Mouse (Mus musculus) embryonic facial prominence, embryonic 10.5 days (tissue): ENCODE results near the gene Rufy1. TPM values are rescaled to one million over a fixed set of nuclear protein-coding genes. Genes with fewer than 3 reads are reported as not detected.

Source experiments
- DNase-seq: peaks from one replicate; pipeline ENCODE4 v3.0.0-alpha.2; 2017; ENCODE audit warnings: low spot score
- H3K27ac ChIP-seq: fragments of 300-500 bp; sonication (generic); replicated peaks from 2 replicates; pipeline ENCODE4 v1.5.1; 2016; ENCODE audit warnings: mild to moderate bottlenecking
- H3K27me3 ChIP-seq: fragments of 300-500 bp; sonication (generic); replicated peaks from 2 replicates; pipeline ENCODE4 v1.6.1; 2016; ENCODE audit warnings: low read depth, mild to moderate bottlenecking; ENCODE audit not compliant: poor library complexity, severe bottlenecking
- H3K36me3 ChIP-seq: fragments of 300-500 bp; sonication (generic); replicated peaks from 2 replicates; pipeline ENCODE4 v1.6.1; 2016; ENCODE audit warnings: mild to moderate bottlenecking, moderate library complexity
- H3K4me1 ChIP-seq: fragments of 300-500 bp; sonication (generic); 2 replicates; pipeline ENCODE4 v1.6.1; 2016
- H3K4me3 ChIP-seq: fragments of 300-500 bp; sonication (generic); 2 replicates; pipeline ENCODE4 v1.5.1; 2016; ENCODE audit warnings: mild to moderate bottlenecking, moderate library complexity
- H3K9me3 ChIP-seq: fragments of 300-500 bp; sonication (generic); 2 replicates; pipeline ENCODE4 v1.6.1; 2016; ENCODE audit warnings: mild to moderate bottlenecking
- WGBS: fragments of 180-500 bp; shearing (Covaris S2); methylation state at CpG from one replicate; pipeline ENCODE4 v1.1.7; 2016; 5-methylcytosine and 5-hydroxymethylcytosine counted together
- polyA plus RNA-seq: library from polyadenylated mRNA; unstranded; fragments of >200 nt; fragmentation: Nextera tagmentation; extraction: Ambion mirVana; gene quantifications from 2 replicates; pipeline ENCODE4 v1.2.1, GENCODE M21; 2016

The Rufy1 gene
- 21.8 and 27.0 TPM in 2 replicates for polyA plus RNA-seq

DNA sequence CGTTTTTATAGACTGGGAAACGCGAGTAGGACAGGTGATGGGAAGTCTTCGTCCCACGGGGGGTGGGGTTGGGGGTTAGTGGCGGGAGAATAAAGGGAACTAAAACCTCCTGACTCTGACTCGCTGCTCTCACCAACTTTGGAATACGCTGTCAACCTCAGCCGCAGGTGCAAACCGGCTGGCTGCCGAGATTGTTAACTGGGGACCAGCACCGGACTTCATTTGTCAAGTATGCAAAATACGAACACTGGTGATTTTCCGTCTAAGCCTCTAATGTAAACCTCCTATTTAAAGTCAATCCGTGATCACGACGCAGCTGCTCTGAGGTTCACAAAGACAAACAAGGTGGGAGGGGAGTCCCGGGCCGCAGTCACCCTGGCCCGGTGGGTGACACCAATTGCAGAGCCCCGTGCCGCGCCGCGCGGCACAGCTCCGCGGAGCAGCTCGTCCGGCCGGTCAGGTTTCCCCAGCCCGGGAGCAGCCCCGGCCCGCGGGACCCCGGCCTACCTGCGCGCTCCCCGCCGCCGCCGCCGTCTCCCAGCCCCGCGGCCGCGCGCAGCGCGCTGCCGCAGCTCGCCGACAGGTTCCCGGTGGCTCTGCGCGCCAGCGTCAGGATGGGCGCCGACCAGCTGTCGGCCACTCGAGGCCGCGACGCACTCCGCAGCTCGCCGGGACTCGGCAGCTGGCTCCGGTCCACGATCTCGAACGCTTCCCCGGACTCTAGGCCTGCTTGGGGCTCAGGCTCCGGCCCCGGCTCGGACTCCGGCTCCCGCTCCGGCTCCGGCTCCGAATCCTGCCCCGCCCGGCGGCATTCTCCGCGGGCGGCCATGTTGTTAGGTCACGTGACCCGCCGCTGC, at the start of gene Rufy1:
Gene Rufy1 (minus strand): TSS at position 849 of the 857 bp plus-strand sequence.
- Histone ChIP-seq H3K36me3 (no peaks in the 10 kb centered on the region), H3K4me1 (peaks cover 15% of the 10 kb centered on the region), H3K4me3 (peak within 1 kb of the TSS; percentile 81), H3K27ac (peak within 1 kb of the TSS; percentile 98), H3K9me3 (no peaks in the 10 kb centered on the region), H3K27me3 (0 out of 2 replicates have a peak, but pooled peaks cover 5% of the 10 kb centered on the region)
- peak; percentile 89 for DNase-seq
- under 1% methylated on average over 90 of the region's 90 CpGs for WGBS

DNA sequence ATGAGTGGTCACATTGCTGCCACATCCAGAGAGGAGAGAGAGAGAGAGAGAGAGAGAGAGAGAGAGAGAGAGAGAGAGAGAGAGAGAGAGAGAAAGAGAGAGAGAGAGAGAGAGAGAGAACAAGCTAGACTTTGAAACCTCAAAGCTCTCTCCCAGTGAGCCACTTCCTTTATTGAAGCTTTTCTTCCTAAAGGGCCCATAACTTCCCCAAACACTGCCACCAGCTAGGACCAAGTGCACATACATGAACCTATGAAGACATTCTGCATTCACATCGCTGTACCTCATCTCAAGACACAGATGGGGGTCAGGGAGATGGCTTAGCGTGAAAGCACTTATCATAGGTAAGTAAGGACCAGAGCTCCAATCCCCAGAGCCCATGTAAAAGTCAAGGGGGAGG, 47.1 kb upstream of the Rufy1 start:
- Histone ChIP-seq H3K9me3 (no peaks in the 10 kb centered on the region), H3K4me3 (no peak overlapping the region), H3K27ac (no peak overlapping the region), H3K4me1 (no peaks in the 10 kb centered on the region; the same call in 1 of the 2 replicates), H3K27me3 (no peaks in the 10 kb centered on the region), H3K36me3 (no peaks in the 10 kb centered on the region)
- WGBS = 78% methylated on average over 2 of the region's 2 CpGs
- DNase-seq = no peak

- H3K27ac ChIP-seq = no peak overlapping the region
- no peak overlapping the region for H3K4me3 ChIP-seq
- H3K4me1 ChIP-seq = no peaks in the 10 kb centered on the region; the same call in 1 of the 2 replicates
- H3K9me3 ChIP-seq = no peaks in the 10 kb centered on the region
- WGBS = 87% methylated on average over 11 of the region's 11 CpGs
- no peaks in the 10 kb centered on the region for H3K27me3 ChIP-seq
- no peak for DNase-seq
- H3K36me3 ChIP-seq = no peaks in the 10 kb centered on the region
These were observed 46.7 kb upstream of the Rufy1 start for GRCm38 (mm10) chr11:50477486-50478070.

- Histone ChIP-seq H3K4me1 (no peaks in the 10 kb centered on the region; the same call in 1 of the 2 replicates), H3K9me3 (no peaks in the 10 kb centered on the region), H3K36me3 (no peaks in the 10 kb centered on the region), H3K27me3 (no peaks in the 10 kb centered on the region), H3K4me3 (no peak overlapping the region), H3K27ac (no peak overlapping the region)
- no peak for DNase-seq
- 56% methylated on average over 6 of the region's 6 CpGs for WGBS
These were observed 46.0 kb upstream of the Rufy1 start for GRCm38 (mm10) chr11:50476971-50477370.

- WGBS = 72% methylated on average over 1 of the region's 1 CpGs
- no peak for DNase-seq
These were observed 43.0 kb upstream of the Rufy1 start for GRCm38 (mm10) chr11:50473933-50474332.

DNA sequence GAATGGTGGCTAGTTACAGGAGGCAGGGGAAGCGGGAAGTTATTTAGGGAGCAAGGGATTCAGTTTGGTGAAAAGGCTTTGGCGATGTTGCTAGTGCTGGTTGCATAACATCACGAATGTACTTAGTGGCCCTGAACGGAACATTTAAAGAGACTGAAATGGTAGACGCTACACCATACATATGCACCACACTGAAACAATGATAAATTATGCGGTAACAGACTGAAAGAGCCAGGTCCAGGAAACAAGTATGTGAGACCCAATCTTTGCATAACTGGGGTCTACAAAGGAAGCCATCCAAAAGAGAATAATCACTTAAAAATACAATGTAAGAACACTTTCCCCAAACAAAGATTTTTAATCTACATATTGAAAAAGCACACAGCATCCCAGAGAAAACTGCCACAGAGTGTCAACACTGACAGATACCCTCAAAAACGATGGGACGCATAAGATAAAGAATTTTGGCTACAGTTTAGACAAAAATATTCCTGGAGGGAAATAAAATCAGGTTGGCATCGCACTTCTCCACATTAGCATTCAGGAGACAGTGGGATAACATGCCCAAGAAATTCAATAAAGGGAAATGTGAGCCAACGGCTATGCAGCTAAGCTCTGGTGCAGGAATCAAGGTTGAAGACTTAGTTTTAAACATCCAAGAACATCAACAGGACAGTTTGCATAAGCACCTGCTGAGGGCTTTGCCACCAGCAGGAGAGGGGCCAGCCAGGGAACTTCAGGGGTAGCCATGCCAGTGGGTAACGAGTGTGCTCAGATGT, 41.4 kb upstream of the Rufy1 start:
- H3K9me3 ChIP-seq = peaks cover 13% of the 10 kb centered on the region
- H3K36me3 ChIP-seq = no peaks in the 10 kb centered on the region
- no peaks in the 10 kb centered on the region for H3K27me3 ChIP-seq
- no peaks in the 10 kb centered on the region; the same call in 1 of the 2 replicates for H3K4me1 ChIP-seq
- H3K4me3 ChIP-seq = no peak overlapping the region
- WGBS = 90% methylated on average over 11 of the region's 11 CpGs
- no peak overlapping the region for H3K27ac ChIP-seq
- DNase-seq = no peak

More at GRCm38 (mm10) chr11:50473933-50474332, 43.0 kb upstream of the Rufy1 start:
- H3K27ac ChIP-seq = no peak overlapping the region
- H3K9me3 ChIP-seq = peaks cover 11% of the 10 kb centered on the region
- H3K4me3 ChIP-seq = no peak overlapping the region
- no peaks in the 10 kb centered on the region; the same call in 1 of the 2 replicates for H3K4me1 ChIP-seq
- no peaks in the 10 kb centered on the region for H3K27me3 ChIP-seq
- no peaks in the 10 kb centered on the region for H3K36me3 ChIP-seq

GRCm38 (mm10) chr11:50461481-50461880, 30.6 kb upstream of the Rufy1 start:
- no peaks in the 10 kb centered on the region for H3K9me3 ChIP-seq
- H3K36me3 ChIP-seq = no peaks in the 10 kb centered on the region
- H3K27ac ChIP-seq = no peak overlapping the region
- H3K27me3 ChIP-seq = peaks cover 32% of the 10 kb centered on the region
- H3K4me1 ChIP-seq = peaks cover 16% of the 10 kb centered on the region
- H3K4me3 ChIP-seq = no peak overlapping the region
- DNase-seq = no peak
- WGBS = 82% methylated on average over 7 of the region's 7 CpGs

- 61% methylated on average over 2 of the region's 2 CpGs for WGBS
- DNase-seq = no peak
- no peak overlapping the region for H3K4me3 ChIP-seq
- H3K27ac ChIP-seq = no peak overlapping the region
- peaks cover 21% of the 10 kb centered on the region for H3K4me1 ChIP-seq
- H3K27me3 ChIP-seq = peaks cover 42% of the 10 kb centered on the region
- no peaks in the 10 kb centered on the region for H3K9me3 ChIP-seq
- H3K36me3 ChIP-seq = no peaks in the 10 kb centered on the region
These were observed 28.3 kb upstream of the Rufy1 start for GRCm38 (mm10) chr11:50459250-50459649.

DNA sequence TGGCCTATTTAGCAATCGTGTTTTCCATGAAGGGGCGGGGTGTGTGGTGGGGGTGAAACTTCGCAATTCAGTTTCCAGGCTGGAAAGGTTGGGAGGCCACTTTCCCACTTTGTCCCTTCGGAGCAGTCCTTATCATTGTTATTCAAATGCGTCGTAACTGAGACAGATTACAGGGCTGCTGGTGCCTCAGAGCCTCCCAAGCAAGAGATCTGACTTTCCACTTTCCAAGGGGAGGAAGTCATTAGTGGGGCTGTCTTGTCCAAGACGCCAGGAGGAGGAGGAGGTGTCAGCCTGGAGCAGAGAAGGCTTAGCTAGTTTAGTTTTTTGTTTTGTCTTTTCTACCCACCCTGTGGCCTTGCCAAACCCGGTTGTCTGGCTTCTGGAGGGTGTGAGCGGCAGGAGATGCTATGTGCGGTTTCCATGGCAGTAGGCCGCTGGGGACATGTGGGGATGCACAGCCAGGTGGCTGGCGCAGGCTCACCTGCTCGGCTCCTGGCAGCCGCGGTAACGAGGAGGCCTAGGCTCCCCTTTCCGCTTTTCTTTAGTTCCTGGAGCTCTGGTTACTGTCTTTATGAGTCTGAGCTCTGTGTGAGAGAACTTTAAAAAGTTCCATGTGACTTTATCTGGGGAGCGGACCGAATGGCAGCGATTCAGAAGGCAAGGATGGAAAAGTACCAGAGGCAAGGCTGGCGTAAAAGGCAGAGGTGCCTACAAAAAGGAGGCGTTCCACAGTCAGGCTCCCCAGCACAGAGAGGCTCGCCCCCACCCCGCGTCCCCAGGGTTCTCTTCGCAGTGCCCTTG, 26.4 kb upstream of the Rufy1 start:
- Histone ChIP-seq H3K36me3 (no peaks in the 10 kb centered on the region), H3K27me3 (peaks cover 42% of the 10 kb centered on the region), H3K9me3 (no peaks in the 10 kb centered on the region), H3K4me3 (peak overlapping the region; percentile 38), H3K27ac (no peak overlapping the region), H3K4me1 (peaks cover 22% of the 10 kb centered on the region)
- WGBS = 5% methylated on average over 26 of the region's 26 CpGs
- peak; percentile 54 for DNase-seq

- peaks cover 21% of the 10 kb centered on the region for H3K4me1 ChIP-seq
- no peaks in the 10 kb centered on the region for H3K36me3 ChIP-seq
- WGBS = 57% methylated on average over 7 of the region's 7 CpGs
- no peak for DNase-seq
- peaks cover 42% of the 10 kb centered on the region for H3K27me3 ChIP-seq
- H3K4me3 ChIP-seq = peak overlapping the region; percentile 38; the same call in 1 of the 2 replicates
- no peaks in the 10 kb centered on the region for H3K9me3 ChIP-seq
- no peak overlapping the region; the same call in 1 of the 2 replicates for H3K27ac ChIP-seq
These were observed 25.5 kb upstream of the Rufy1 start for GRCm38 (mm10) chr11:50456455-50456854.

DNA sequence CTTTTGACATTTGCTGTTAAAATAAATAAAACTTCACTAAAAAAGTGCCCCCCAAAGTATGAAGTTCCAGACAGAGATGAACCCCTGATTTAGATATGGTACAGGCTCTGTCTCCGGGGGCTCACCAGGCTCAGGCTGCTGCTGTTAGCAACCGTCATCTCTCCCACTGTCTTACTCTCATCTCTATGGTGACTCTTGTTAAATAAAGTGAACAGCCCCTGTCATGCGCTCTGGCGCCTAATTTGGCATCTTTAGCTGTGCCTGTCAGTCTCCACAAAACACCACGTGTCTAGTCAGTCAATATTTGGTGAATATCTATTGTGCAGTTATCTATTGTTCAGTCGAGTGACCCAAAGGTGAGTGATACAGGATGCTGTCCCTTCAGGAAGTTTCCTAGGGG, 24.0 kb upstream of the Rufy1 start:
- H3K4me1 ChIP-seq = peaks cover 19% of the 10 kb centered on the region
- no peaks in the 10 kb centered on the region for H3K9me3 ChIP-seq
- peaks cover 42% of the 10 kb centered on the region for H3K27me3 ChIP-seq
- H3K27ac ChIP-seq = no peak overlapping the region
- H3K36me3 ChIP-seq = no peaks in the 10 kb centered on the region
- 77% methylated on average over 6 of the region's 6 CpGs for WGBS
- DNase-seq = no peak
- H3K4me3 ChIP-seq = no peak overlapping the region

GRCm38 (mm10) chr11:50450236-50450635, 19.3 kb upstream of the Rufy1 start:
- WGBS = 82% methylated on average over 9 of the region's 9 CpGs
- no peak overlapping the region for H3K27ac ChIP-seq

More at GRCm38 (mm10) chr11:50450236-50450635, 19.3 kb upstream of the Rufy1 start:
- no peak for DNase-seq
- H3K4me3 ChIP-seq = no peak overlapping the region
- no peaks in the 10 kb centered on the region for H3K9me3 ChIP-seq
- no peaks in the 10 kb centered on the region for H3K27me3 ChIP-seq
- H3K4me1 ChIP-seq = peaks cover 4% of the 10 kb centered on the region
- no peaks in the 10 kb centered on the region for H3K36me3 ChIP-seq
